ENCODE assay signal across 1 mouse cellular context in the genomic region with DNA sequence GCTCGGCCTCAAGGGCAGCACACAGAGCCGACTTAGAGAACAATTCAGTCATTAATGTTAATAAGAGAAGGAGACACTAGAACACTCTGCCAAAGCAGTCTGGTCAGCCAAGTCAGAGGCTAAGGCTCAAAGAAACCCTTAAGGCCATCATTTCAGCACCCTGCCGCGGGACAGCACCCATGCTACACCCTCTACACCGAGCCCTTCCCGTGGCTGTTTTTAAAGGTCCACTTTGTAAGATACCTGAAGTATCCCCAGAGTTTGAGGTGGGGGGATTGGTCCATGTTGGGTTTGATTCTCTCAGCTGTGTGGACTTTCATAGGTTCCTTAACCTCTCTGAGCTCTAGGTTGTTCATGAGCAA.
TF ChIP-seq lines count a peak whose summit lies in the region.

No protein-coding gene starts in this region.

TF ChIP-seq in ES-E14, 5 proteins besides CTCF, POLR2A, EP300 and RAD21:
- TF ChIP-seq HCFC1 (IDR thresholded peaks at IDR 0.05; ENCODE audit: borderline replicate concordance, insufficient read depth, low read length), result no peak
- no peak for TF ChIP-seq ZNF384 (IDR thresholded peaks at IDR 0.05; ENCODE audit: low read depth, low read length)
- TF ChIP-seq ZC3H11A (IDR thresholded peaks at IDR 0.05; ENCODE audit: borderline replicate concordance, low read depth, low read length), result no peak
- no peak for TF ChIP-seq CHD2 (IDR thresholded peaks at IDR 0.05; ENCODE audit: low read depth, low read length)
